Mouse (Mus musculus): ENCODE data around the gene Aste1. TPM values are rescaled to one million over a fixed set of nuclear protein-coding genes. Genes with fewer than 3 reads are reported as not detected.

Aste1 gene
- polyA plus RNA-seq, 1 experiment from 2014 or later, result 16.2 TPM

GRCm38 (mm10) chr9:105374361-105374760, 20.8 kb upstream of the Aste1 start:
- H3K27ac ChIP-seq (ENCODE audit: low read depth), result no peak overlapping the region
- H3K36me3 ChIP-seq (ENCODE audit: insufficient read depth), result no peaks in the 10 kb centered on the region
- no peak overlapping the region for H3K9ac ChIP-seq
- WGBS, result 37% methylated on average over 5 of the region's 5 CpGs
- H3K4me1 ChIP-seq (ENCODE audit: insufficient read depth), result no peaks in the 10 kb centered on the region
- no peaks in the 10 kb centered on the region for H3K9me3 ChIP-seq (ENCODE audit: low read depth, low read length)
- no peak overlapping the region for H3K4me3 ChIP-seq (ENCODE audit: low read depth, low read length)
- DNase-seq (no peak), ATAC-seq (ENCODE audit: insufficient read depth) (no peak)
- no peak overlapping the region for H3K4me2 ChIP-seq
- H3K27me3 ChIP-seq (ENCODE audit: insufficient read depth, low read length), result no peaks in the 10 kb centered on the region
- no peak for TF ChIP-seq CTCF (IDR thresholded peaks at IDR 0.05; ENCODE audit: low read depth)

DNA sequence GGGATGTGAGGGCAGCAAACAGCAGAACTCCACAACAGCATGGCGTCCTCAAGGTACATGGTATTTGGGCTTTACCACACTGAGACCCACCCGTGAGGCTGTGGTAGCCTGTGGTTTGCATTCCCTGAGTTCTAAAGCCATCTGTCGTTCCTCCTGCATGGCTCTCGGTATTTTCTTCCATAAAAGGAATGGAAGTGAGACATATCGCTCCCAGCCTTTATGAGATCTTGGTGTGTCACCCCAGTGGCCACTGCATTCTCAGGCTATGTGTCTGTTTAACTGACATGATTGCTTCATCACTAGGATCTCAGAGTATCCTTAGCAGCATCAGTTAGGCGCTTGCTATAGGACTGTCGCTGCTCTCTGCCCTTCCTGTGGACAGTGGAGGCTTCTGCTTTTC, 18.8 kb upstream of the Aste1 start:
- no peaks in the 10 kb centered on the region for H3K36me3 ChIP-seq (ENCODE audit: insufficient read depth)
- H3K27ac ChIP-seq (ENCODE audit: low read depth), result no peak overlapping the region
- H3K27me3 ChIP-seq (ENCODE audit: insufficient read depth, low read length), result no peaks in the 10 kb centered on the region
- H3K9me3 ChIP-seq (ENCODE audit: low read depth, low read length), result no peaks in the 10 kb centered on the region
- DNase-seq (no peak), ATAC-seq (ENCODE audit: insufficient read depth) (no peak)
- TF ChIP-seq CTCF (IDR thresholded peaks at IDR 0.05; ENCODE audit: low read depth), result no peak
- no peaks in the 10 kb centered on the region for H3K4me1 ChIP-seq (ENCODE audit: insufficient read depth)
- H3K9ac ChIP-seq, result no peak overlapping the region
- no peak overlapping the region for H3K4me2 ChIP-seq
- H3K4me3 ChIP-seq (ENCODE audit: low read depth, low read length), result no peak overlapping the region
- 66% methylated on average over 7 of the region's 7 CpGs for WGBS

DNA sequence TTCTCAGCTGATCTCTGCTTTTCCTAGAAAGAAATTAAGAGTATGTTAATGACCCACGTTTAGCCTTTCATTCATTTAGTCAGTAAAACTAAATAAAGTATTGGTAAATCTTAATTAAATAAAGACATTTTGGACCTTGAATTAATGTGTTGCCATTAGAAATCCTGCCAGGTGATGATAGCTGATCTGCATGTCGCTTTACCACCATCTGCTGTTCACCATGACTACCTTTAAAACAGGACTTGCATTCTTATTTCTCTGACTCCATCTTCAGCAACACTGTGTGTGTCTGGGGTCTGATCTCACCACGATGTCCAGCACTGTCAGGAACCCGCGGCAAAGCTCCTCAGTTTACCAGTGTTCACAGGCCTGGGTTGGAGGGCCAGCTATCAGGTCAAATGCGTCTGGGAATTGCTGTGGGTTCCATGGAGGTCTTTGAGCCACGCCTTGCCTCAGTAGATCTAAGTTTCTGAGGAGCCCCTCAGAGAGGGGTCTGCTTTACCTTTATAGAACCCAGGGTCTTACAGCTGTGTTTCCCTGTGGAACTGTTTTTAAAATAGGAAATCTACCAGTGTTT, 18.1 kb upstream of the Aste1 start:
- Histone ChIP-seq H3K27ac (ENCODE audit: low read depth) (no peak overlapping the region), H3K9me3 (ENCODE audit: low read depth, low read length) (no peaks in the 10 kb centered on the region), H3K4me3 (ENCODE audit: low read depth, low read length) (no peak overlapping the region), H3K9ac (no peak overlapping the region), H3K27me3 (ENCODE audit: insufficient read depth, low read length) (no peaks in the 10 kb centered on the region), H3K4me1 (ENCODE audit: insufficient read depth) (no peaks in the 10 kb centered on the region), H3K4me2 (no peak overlapping the region), H3K36me3 (ENCODE audit: insufficient read depth) (no peaks in the 10 kb centered on the region)
- 64% methylated on average over 7 of the region's 7 CpGs for WGBS
- TF ChIP-seq CTCF (IDR thresholded peaks at IDR 0.05; ENCODE audit: low read depth), result no peak
- ATAC-seq (ENCODE audit: insufficient read depth), result no peak
- no peak for DNase-seq

DNA sequence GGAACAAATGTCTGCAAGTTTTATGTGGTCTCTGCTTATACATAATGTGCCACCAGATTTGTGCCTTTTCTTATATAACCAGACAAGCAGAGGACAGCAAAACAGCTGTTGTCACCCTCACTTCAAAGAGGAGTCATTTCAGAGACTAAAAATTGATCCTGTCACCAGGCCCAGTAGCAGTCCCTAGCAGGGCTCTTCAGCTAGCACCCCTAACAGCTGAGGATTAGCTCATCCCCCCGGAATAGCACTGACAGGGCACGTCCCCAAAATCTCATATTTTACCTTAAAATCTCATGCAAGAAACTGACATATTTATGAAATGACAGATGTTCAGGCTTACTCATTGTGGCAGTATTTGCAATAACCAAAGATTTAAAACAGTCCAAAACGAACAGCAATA, 17.6 kb upstream of the Aste1 start:
- no peak overlapping the region for H3K9ac ChIP-seq
- no peak for DNase-seq
- H3K4me2 ChIP-seq, result no peak overlapping the region
- no peaks in the 10 kb centered on the region for H3K27me3 ChIP-seq (ENCODE audit: insufficient read depth, low read length)
- no peaks in the 10 kb centered on the region for H3K4me1 ChIP-seq (ENCODE audit: insufficient read depth)
- WGBS, result 66% methylated on average over 3 of the region's 3 CpGs
- no peak for ATAC-seq (ENCODE audit: insufficient read depth)
- H3K36me3 ChIP-seq (ENCODE audit: insufficient read depth), result no peaks in the 10 kb centered on the region
- H3K4me3 ChIP-seq (ENCODE audit: low read depth, low read length), result no peak overlapping the region
- no peaks in the 10 kb centered on the region for H3K9me3 ChIP-seq (ENCODE audit: low read depth, low read length)
- TF ChIP-seq CTCF (IDR thresholded peaks at IDR 0.05; ENCODE audit: low read depth), result no peak
- H3K27ac ChIP-seq (ENCODE audit: low read depth), result no peak overlapping the region

DNA sequence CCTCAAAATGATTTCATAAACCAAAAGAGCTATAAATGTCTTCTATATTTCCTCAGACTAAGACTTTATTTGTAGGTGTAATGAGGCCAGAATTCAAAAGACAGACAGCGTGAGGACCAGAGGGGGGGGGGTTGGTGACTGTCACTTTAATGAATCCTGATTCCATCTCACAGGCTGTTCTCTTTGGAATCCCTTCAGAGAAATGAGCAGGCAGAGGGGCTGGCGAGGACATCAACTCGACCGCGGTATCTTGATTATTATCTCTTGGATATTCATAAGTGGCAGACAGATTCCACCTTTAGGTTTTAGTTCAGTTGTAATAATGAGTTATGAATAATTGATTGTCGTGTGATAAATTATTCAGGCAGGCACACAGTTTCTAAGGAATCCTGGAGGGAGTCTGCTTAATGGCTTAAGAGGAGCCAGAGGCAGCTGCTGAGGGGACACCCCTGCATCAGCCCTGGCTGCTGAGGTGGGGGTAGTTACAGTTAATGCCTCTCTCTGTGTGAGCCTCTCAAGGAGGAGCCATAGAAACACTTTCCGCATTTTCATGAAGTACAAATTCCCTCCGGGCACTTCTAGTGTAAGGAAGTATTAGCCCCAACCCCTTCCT, 15.6 kb upstream of the Aste1 start:
- H3K9me3 ChIP-seq (ENCODE audit: low read depth, low read length), result no peaks in the 10 kb centered on the region
- no peaks in the 10 kb centered on the region for H3K27me3 ChIP-seq (ENCODE audit: insufficient read depth, low read length)
- H3K36me3 ChIP-seq (ENCODE audit: insufficient read depth), result no peaks in the 10 kb centered on the region
- no peak overlapping the region for H3K4me2 ChIP-seq
- H3K9ac ChIP-seq, result no peak overlapping the region
- H3K27ac ChIP-seq (ENCODE audit: low read depth), result no peak overlapping the region
- no peaks in the 10 kb centered on the region for H3K4me1 ChIP-seq (ENCODE audit: insufficient read depth)
- 69% methylated on average over 8 of the region's 8 CpGs for WGBS
- no peak for TF ChIP-seq CTCF (IDR thresholded peaks at IDR 0.05; ENCODE audit: low read depth)
- no peak overlapping the region for H3K4me3 ChIP-seq (ENCODE audit: low read depth, low read length)
- DNase-seq, result no peak
- ATAC-seq (ENCODE audit: insufficient read depth), result no peak

- DNase-seq (no peak), ATAC-seq (ENCODE audit: insufficient read depth) (no peak)
- Histone ChIP-seq H3K36me3 (ENCODE audit: insufficient read depth) (no peaks in the 10 kb centered on the region), H3K27me3 (ENCODE audit: insufficient read depth, low read length) (no peaks in the 10 kb centered on the region), H3K4me2 (no peak overlapping the region), H3K4me3 (ENCODE audit: low read depth, low read length) (no peak overlapping the region), H3K27ac (ENCODE audit: low read depth) (no peak overlapping the region), H3K9me3 (ENCODE audit: low read depth, low read length) (no peaks in the 10 kb centered on the region), H3K9ac (no peak overlapping the region), H3K4me1 (ENCODE audit: insufficient read depth) (no peaks in the 10 kb centered on the region)
- WGBS, result 72% methylated on average over 5 of the region's 5 CpGs
- TF ChIP-seq CTCF (IDR thresholded peaks at IDR 0.05; ENCODE audit: low read depth), result no peak
Observed at GRCm38 (mm10) chr9:105387403-105387802, 7.8 kb upstream of the Aste1 start.

- Histone ChIP-seq H3K4me1 (ENCODE audit: insufficient read depth) (no peaks in the 10 kb centered on the region), H3K27me3 (ENCODE audit: insufficient read depth, low read length) (no peaks in the 10 kb centered on the region), H3K36me3 (ENCODE audit: insufficient read depth) (no peaks in the 10 kb centered on the region), H3K27ac (ENCODE audit: low read depth) (no peak overlapping the region), H3K9me3 (ENCODE audit: low read depth, low read length) (no peaks in the 10 kb centered on the region), H3K9ac (no peak overlapping the region), H3K4me2 (no peak overlapping the region), H3K4me3 (ENCODE audit: low read depth, low read length) (no peak overlapping the region)
- 13% methylated on average over 4 of the region's 4 CpGs for WGBS
- TF ChIP-seq CTCF (IDR thresholded peaks at IDR 0.05; ENCODE audit: low read depth), result peak; percentile 86
- ATAC-seq (ENCODE audit: insufficient read depth) (no peak), DNase-seq (peak; percentile 87)
Observed at GRCm38 (mm10) chr9:105389289-105389688, 5.9 kb upstream of the Aste1 start.

Measured in lung, embryonic 14.5 days (tissue).